Mouse (Mus musculus) lung, postnatal 10 days (tissue): ENCODE measurements around the gene Olfr1415.
A peak's percentile ranks its signal among the peaks of the same experiment; 100 is the strongest.
"Not testable (repeated sequence)": the region's sequence is repeated elsewhere in the genome, so short reads cannot be mapped to it uniquely, and the experiment has no call there.

Experiments
- DNase-seq: peaks from one replicate; pipeline ENCODE4 v3.0.0; 2021

Olfr1415 gene

DNA sequence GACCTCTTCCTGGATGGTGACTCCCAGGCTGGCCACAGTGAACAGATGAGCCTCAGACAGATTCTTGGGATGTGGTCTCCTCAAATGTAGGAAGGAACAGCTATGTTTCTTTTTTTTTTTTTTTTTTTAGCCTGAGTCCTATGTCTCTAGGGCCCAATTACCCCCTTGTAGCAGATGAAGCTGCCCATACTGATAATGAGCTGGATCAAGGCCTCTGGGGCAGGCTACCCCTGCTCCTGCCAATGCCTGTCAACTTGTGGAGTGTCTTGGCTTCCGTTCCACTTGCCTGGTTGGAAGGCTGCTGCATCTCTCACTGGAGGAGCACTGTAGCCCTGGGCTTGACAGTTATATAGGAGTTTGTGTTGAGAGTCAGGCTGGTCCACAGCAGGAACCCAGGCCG lies at the start of gene Olfr1415:
Gene Olfr1415, minus strand, starts transcription at position 101 of the 400 bp plus-strand sequence.
- DNase-seq = no peak

DNA sequence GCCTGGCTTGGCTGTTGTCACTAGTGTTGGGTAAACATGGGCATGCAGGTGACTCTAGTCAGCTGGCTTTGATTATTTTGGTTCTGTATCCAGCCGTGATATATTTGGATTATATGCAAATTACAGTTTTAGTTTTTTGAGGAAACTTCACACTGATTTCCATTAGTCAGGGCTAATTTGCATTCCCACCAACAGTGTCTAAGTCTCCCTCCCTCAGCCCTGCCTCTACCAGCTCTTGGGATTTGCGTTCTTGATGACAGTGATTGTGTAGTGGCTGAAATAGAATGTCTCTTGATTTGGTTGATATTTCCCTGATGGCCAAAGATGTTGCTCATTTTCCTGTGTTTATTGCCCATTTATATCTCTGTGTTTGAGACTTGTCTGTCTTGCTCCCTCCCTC lies 43.2 kb upstream of the Olfr1415 start:
- no peak for DNase-seq

DNA sequence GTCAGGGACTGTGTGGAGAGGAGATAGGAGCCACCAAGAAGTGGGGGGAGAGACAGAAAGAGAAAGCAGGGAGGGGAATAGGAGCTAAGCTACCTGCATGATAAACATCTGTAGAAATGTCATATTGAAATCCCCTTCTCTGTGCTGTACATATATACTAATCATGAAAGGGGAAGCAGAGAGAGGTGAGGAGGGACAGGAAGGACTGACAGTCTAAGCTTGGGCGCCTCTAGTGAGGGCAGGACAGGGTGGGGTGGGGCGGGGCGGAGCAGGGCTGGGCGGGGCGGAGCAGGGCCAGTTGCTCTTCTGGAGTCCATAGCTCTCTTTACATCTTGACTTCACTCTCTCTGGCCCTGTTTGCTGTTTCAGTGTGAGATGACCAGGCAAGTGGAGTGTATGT lies 41.1 kb upstream of the Olfr1415 start:
- no peak for DNase-seq

DNA sequence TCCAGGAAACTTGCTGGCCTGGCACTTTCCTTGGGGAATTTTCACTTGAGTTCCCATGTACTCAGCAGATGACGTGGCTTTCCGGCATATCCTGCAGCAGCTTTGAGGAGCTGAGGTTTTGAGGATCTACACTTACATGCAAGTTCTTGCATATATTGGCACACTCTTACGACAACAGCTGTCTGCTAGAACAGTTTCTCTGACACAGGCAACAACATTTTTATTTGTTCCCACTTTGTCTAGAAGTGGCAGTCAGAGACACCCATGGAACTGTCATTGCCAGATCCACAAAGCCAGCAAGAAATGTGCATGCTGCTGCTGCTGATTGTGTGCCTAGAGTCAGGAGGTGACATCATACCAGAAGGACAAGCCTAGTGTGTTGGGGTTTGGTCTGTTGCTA lies 27.9 kb upstream of the Olfr1415 start:
- no peak for DNase-seq

DNA sequence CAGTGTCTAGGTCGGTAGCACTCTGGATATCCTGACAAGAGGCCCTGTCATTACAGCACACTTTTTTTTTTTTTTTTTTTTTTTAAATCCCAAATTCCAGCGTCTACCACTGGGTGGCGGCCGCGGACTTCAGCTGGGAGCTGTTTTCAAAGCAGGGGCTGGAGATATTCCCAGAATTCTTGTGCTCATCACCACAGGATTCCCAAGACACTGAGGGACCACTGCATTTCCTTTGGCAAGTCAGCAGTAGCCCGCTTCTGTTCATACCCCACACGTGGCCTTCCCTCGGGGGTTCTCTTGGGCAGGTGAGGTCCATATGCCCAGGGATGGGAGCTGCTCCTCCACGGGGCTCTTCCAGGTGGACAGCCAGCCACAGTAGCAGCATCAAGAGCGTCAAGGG lies 25.5 kb upstream of the Olfr1415 start:
- peak; percentile 53 for DNase-seq

DNA sequence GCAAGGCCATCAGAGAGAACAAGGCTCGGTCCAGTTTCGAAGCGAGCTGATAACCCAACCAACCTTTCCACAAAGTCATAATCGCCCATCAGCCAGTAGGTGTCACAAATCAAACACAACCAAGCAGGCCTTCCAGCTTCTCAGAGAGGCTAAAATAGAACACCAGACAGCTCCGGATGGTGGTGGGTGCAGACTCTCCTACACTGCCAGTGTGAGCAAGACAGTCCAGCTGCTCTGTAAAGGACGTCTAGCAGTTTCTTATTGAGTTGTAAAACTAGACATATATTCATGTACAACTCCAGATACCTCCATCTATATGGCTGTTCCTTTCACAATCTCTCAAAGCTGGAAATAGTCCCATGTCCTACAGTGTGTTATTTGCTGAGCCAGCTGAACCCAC lies 23.1 kb upstream of the Olfr1415 start:
- no peak for DNase-seq

DNA sequence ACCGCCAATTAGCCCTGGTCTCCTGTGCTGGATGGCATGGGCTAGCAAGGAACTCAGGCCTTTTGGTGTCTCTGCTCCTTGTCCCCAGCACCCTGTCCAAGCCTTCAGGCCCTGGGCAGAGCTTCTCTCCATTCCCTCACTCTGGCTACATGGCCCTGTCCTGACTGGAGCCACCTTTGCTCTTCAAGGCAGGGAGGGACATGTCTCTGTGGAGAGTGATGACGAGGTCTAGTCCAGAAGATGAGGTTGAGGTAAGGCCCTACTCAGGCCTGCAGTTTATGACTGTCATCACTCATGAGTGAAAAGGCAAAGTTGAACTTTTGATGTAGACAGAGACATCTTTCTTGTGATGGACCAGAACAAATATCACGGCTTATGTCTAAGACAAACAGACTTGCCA lies 22.7 kb upstream of the Olfr1415 start, which contains the start of gene Olfr1414:
Gene Olfr1414, minus strand, starts transcription at position 101 of the 400 bp plus-strand sequence.
- no peak for DNase-seq

DNA sequence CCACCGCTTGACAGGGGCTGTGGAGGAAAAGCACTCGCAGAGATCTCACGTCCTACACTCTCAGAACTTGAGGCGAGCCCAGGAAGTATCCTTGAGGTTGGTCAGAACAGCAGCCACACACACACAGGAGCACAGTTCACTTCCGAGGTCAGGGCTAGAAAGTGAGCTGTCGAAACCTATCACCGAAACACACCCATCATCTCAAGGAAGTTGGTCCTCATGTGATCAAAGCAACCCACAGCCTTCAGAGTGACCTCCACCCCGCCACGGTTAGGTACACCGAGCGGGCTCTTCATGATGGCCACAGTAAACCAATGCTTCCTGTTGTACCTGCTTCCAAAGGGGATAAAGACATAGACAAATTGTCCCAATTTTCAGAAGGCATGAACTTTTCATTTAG lies 19.5 kb upstream of the Olfr1415 start:
- no peak for DNase-seq

DNA sequence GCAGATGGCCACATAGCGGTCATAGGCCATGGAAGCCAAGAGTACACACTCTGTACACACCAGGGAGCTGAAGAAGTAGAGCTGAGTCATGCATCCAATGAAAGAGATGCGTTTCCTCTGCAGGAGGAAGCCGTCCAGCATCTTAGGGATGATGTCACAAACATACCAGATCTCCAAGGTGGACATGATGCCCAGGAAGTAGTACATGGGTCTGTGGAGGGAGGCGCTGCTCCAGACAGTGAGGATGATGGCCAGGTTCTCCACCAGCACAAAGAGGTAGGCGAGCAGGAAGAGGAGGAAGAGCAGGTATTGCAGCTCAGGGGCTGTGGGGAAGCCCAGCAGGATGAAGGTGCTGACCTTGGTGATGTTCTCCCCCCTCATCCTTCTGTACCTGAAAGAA lies 15.7 kb upstream of the Olfr1415 start:
- not testable (repeated sequence) for DNase-seq

DNA sequence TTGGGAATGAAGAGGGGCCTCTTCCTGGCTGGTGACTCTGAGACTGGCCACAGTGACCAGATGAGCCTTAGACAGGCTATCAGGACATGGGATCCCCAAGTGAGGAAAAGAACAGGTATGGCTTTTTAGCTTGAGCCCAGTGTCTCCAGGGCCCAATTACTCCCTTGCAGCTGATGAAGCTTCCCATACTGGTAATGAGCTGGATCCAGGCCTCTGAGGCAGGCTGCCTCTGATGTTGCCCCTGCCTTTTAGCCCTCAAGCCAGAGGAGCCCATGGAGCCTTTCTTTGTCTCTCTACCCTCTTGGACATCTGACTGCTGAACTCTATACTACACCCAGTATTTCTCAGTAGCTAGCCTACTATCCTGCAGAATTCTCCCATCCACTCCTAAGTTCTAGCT lies 10.9 kb downstream of the Olfr1415 start, which contains the start of gene Olfr1416:
Gene Olfr1416, minus strand, starts transcription at position 101 of the 400 bp plus-strand sequence.
- DNase-seq = no peak

DNA sequence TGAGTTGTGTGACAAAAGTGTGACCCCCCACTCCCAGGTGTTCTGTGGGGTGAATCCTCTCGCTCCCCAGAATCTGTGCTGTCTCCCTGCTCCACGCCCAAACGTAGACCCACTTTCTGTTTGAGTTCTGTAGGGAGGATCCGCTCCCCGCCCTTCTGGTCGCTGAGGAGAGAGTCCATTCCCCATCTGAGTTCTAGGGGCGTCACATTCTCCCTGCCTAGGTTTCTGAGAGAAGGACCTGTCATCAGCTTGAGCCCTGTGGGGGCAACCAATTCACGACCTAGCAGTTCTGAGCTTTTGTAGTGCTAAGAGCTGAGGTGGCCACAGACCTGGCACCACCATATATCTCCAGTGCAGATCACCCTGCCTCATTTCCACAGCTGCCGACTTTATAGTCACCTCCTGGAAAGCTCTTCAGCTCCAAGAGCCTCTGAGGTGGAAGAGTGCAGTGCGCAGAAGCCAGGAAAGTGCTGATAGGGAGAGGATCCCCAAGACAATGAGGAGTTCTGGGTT lies 21.8 kb downstream of the Olfr1415 start:
- no peak for DNase-seq

DNA sequence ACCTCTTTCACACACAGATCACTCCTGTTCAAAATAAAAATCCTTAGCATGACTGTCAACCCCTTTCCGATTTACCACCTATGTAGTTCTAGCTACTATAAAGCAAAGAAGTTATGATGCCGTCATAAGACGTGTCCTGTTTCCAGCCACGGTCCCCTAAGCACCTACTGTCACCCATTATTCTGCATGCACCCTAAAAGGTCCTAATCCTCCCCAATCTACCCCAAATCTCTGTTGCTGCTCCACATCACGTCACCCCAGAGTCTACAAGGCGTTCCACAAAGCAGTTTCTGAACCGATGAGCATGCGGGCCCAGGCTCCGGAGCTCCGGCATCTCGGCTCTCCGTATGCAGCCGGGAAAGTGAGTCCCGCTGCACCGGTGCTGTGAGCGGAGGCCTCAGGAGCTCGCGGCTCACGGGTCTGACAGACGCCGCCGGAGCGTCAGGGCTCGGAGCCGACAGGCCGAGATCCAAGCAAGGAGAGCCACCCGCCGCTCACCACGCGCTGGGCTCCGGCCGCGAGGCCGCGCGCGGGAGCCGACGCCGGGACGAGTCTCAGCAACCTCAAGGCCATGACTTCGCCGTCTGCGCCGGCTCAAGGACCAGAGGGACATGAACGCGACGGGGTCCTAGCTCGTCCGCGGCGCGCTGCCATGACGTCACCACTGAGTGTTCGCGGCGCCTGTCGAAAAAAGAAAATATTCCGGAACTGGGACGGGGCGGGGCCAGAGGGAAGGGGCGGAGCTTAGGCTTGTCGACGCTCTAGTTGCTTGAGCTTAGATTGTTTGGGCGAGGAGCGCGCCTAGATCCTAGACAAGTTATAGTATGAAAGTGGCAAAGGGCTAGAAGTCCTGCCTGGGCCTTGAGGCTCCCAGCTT lies 22.5 kb downstream of the Olfr1415 start, which contains the start of gene Ndufa10:
Gene Ndufa10, minus strand, starts transcription at position 696 of the 877 bp plus-strand sequence.
- DNase-seq = peak; percentile 95

DNA sequence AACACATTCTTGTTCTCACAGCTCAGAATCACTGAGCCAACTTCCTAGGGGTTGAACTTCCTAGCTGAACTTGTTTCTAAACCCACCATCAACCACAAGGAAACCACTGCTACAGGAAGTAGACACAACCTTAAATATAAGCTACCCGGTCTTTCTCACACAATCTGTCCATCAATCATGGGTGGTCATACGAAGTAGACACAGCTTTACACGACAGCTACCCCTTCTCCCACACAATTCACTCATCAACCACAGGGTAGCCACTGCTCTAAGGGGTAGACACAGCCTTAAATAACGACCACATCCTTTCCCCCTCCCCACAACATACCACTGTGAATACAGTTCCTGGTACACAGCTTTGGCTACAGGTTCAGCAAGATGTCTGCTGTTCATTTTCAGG lies 27.0 kb downstream of the Olfr1415 start:
- DNase-seq = no peak

DNA sequence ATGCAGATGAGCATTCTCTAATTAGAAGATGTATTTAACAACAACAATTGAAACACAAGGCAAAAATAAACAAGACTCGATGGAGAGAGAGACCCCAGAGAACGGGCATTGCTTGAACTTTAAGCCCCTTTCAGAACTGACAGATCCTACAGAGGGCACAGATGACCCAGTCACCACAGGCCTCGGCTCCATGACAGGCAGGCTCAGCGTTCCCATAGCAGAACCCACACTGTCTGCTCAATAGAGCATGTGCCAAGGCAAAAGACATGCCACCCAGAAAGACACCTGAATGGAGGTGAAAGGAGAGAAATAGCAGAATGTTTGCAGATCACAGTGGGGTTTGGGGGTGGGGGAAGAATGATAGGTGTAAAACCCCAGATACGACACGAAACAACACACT lies 37.5 kb downstream of the Olfr1415 start:
- no peak for DNase-seq

DNA sequence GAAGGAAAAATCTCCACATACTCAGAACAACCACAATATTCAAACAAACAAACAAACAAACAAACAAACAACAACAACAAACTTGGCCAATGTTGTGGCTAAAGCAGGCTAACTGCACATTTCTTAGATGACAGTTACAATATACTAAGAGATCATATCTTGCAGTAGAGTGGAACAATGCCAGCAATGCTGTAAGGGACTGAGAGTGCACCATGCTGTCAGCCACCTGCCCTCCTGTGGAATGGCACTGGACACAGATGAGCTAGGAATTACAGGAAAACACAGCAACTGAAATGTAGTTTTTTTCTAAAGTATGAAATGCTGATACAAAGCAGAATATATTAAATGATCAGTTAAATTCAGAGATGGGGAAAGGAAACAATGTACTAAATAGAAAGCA lies 38.1 kb downstream of the Olfr1415 start:
- no peak for DNase-seq

DNA sequence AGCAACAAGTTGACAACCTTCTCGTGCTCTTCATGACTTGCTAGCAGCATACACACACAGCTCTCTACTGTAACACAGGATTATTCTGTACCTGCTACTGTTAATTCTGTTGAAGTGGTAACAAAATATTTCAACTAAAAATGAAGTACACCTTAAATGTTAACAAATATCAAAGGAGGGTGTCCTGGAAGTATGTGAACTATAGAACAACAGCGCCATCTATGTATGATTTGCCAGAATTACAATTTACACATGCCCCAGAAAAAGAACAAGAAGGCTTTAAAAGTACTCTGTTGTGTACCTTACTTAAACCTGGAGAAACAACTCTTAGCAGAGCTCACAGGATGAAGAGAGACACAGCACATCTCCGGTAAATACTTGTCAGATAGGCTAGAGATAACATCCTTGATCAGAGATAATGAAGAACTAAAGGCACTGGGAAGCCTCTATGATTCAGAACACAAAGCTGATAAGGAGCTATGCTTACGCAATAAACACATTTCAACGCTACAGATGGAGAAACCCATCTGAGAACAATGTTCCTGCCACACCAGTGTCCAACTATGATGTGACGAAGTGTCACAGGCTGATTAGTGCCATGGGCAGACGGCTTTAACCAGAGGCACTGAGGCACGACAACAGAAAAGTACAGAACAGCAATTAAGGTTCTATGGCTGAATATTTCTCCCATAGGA lies 42.0 kb downstream of the Olfr1415 start:
- DNase-seq = peak; percentile 33

DNA sequence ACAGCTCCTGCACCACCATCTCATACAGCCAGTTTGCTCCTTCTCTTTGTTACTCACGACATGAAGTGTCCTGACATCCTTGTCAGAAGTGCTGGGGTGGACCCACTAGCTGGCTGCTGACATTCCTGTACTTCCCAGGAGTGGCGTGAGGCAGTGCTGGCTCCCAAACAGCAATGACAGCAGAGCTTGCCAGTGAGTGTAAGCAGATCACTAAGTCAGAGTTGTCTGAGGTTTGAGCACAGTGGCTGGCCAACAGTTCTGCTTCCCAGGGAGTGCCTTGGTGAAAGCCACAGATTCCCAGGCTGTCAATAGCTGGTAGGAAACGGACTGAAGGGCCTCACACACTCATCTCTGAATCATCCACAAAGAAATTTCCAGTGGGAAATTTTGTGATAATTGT lies 47.6 kb downstream of the Olfr1415 start:
- peak; percentile 37 for DNase-seq

DNA sequence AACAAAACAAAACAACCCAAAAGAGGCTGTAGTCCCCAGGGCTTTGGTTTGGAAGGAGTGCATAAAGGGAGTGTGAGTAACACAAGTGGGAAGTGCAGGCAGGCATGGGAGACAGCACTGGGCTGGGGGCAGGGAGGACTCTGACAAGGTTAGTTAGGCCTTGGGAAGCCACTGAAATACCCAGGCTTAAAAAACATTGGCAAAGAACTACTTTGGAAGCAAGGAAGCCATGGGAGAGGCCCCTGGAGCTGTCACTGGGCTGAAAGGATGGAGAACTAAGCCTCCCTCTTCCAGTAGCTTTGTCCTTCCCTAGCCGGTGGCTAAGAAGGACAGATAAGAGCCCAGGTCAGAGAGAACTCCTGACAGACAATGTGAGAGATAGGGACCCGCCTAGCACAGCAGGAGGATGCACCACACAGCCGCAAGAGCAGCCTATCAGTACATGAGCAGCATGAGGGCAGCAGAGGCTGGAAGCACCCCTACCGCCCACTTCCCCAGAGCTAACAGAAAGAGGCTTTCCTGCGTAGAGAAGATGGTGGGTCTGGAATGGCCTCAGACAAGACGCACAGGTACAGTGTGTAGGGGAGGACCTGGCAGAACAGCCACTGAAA lies 54.3 kb downstream of the Olfr1415 start:
- DNase-seq = no peak

DNA sequence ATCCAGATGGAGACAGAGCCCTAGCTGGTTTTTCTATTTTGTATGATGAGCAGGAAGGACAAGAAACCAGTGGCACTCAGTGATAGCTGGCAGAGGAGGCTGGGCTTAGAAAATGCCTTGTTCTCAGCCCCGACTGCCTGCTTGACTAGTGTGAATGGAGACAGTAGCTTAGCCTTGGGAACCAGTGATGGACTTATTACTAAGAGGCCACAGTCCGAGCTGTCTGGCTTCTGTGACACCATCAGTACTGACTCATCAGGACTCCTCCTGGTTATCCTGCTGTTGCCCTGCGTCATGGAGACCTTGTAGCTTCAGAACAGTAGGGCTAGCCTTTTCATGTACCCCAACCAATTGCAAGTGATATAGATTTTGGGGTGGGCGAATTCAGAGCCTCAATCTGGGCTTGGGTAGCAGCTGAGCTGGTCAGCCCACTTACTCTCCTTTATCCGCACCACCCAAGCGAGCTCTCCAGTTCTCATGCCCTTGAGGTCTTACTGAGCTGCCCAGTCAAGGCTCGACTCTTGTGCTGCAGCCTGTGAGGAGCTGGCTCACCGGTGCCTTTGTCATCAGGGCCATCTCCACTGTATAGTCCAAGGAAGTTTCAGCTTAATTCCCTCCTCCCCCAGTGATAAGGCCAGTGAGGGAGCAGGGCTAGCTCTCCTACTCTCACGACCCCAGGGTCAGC lies 55.7 kb downstream of the Olfr1415 start:
- DNase-seq = no peak
